ENCODE assay signal across 8 mouse cellular contexts in genomic region chr9:120675371-120676150, GRCm38 (mm10).
DNase-seq lines count a peak whose midpoint lies in the region; ATAC-seq lines count a peak whose summit lies in the region.

No protein-coding gene starts in this region.

- H3K4me3 ChIP-seq in forebrain, embryonic 13.5 days, result peak overlapping the region; percentile 34
- H3K4me3 ChIP-seq in neural tube, embryonic 15.5 days (replicated peaks), result peak overlapping the region; percentile 33

- H3K9ac ChIP-seq in forebrain, embryonic 13.5 days, result peak overlapping the region; percentile 51
- peak overlapping the region; percentile 47 for H3K9ac ChIP-seq in neural tube, embryonic 15.5 days (replicated peaks)

- no peak; the same call in 1 of the 2 replicates for ATAC-seq in cerebellum, adult (ENCODE audit: insufficient number of reproducible peaks, low FRiP score, low TSS enrichment)
- no peak for ATAC-seq in forebrain, embryonic 13.5 days
- ATAC-seq in neural tube, embryonic 15.5 days (ENCODE audit: low FRiP score), result peak; percentile 17; the same call in 1 of the 2 replicates
- ATAC-seq in erythroid progenitor cell, adult 5-6 weeks (replicated peaks; ENCODE audit: low FRiP score, poor library complexity, severe bottlenecking), result no peak

- peaks cover 10% of the 10 kb centered on the region for H3K27me3 ChIP-seq in forebrain, embryonic 13.5 days
- no peaks in the 10 kb centered on the region; the same call in 1 of the 2 replicates for H3K27me3 ChIP-seq in neural tube, embryonic 15.5 days (replicated peaks)

- no peaks in the 10 kb centered on the region for H3K36me3 ChIP-seq in forebrain, embryonic 13.5 days (ENCODE audit: poor library complexity, severe bottlenecking)
- no peaks in the 10 kb centered on the region for H3K36me3 ChIP-seq in neural tube, embryonic 15.5 days

- peak overlapping the region; percentile 61 for H3K4me2 ChIP-seq in forebrain, embryonic 13.5 days
- H3K4me2 ChIP-seq in neural tube, embryonic 15.5 days, result peak overlapping the region; percentile 62

- peak; percentile 40 for DNase-seq in cerebellum, adult 9-11 months
- peak; percentile 26 for DNase-seq in ES-CJ7 (ENCODE audit: low read depth, low spot score)
- peak; percentile 34 to 54 for DNase-seq in kidney, postnatal 25 days
- no peak for DNase-seq in gastrocnemius, adult 18-20 months (ENCODE audit: low spot score)

- 1% methylated on average over 18 of the region's 18 CpGs for WGBS in forebrain, embryonic 13.5 days
- under 1% methylated on average over 18 of the region's 18 CpGs for WGBS in neural tube, embryonic 15.5 days

- H3K27ac ChIP-seq in forebrain, embryonic 13.5 days, result 0 out of 2 replicates have a peak overlapping the region, but pooled peaks have one; percentile 10
- peak overlapping the region; percentile 58; the same call in 1 of the 2 replicates for H3K27ac ChIP-seq in neural tube, embryonic 15.5 days (replicated peaks)

- no peaks in the 10 kb centered on the region for H3K9me3 ChIP-seq in forebrain, embryonic 13.5 days (replicated peaks)
- no peaks in the 10 kb centered on the region for H3K9me3 ChIP-seq in neural tube, embryonic 15.5 days (replicated peaks)

- peaks cover 48% of the 10 kb centered on the region for H3K4me1 ChIP-seq in forebrain, embryonic 13.5 days
- H3K4me1 ChIP-seq in neural tube, embryonic 15.5 days, result peaks cover 31% of the 10 kb centered on the region
